Mouse (Mus musculus) heart, adult 2 months (tissue): ENCODE measurements around the gene Cep295nl.

Experiments used
- CTCF ChIP-seq: fragments of 200-600 bp; IDR thresholded peaks from 2 replicates; pipeline ENCODE4 v1.8.1; 2022; ENCODE audit warnings: antibody characterized with exemption, mild to moderate bottlenecking, moderate library complexity
- POLR2A ChIP-seq: fragments of 200-500 bp; IDR thresholded peaks from 2 replicates; pipeline ENCODE4 v1.6.1; 2011; ENCODE audit warnings: mild to moderate bottlenecking, low read depth, low read length, control low read depth; ENCODE audit not compliant: insufficient read depth

- no peak for TF ChIP-seq CTCF
- no peak for TF ChIP-seq POLR2A
These were observed 13.8 kb downstream of the Cep295nl start for GRCm38 (mm10) chr11:118328511-118328910.
